Mouse (Mus musculus) liver, postnatal 0 days (tissue): ENCODE measurements around the gene Epb42. TPM values are rescaled to one million over a fixed set of nuclear protein-coding genes. Genes with fewer than 3 reads are reported as not detected.

Experiments
- ATAC-seq: fragments of 200-750 bp; cut with Nextera tagmentation; 2 replicates; pipeline ENCODE4 v1.8.0; 2017; ENCODE audit warnings: mild to moderate bottlenecking, moderate library complexity
- DNase-seq: peaks from one replicate; pipeline ENCODE4 v3.0.0-alpha.2; 2016
- H3K27ac ChIP-seq: fragments of 300-500 bp; sonication (generic); 2 replicates; pipeline ENCODE4 v1.5.1; 2014; ENCODE audit warnings: antibody characterized with exemption, moderate library complexity, mild to moderate bottlenecking, low read depth
- H3K27me3 ChIP-seq: fragments of 300-500 bp; sonication (generic); 2 replicates; pipeline ENCODE4 v1.6.1; 2014; ENCODE audit warnings: low read length, control low read depth, mixed read lengths; ENCODE audit not compliant: insufficient read depth
- H3K36me3 ChIP-seq: fragments of 300-500 bp; sonication (generic); replicated peaks from 2 replicates; pipeline ENCODE4 v1.6.1; 2014; ENCODE audit warnings: mild to moderate bottlenecking, control low read depth, low read length, moderate library complexity, mixed read lengths; ENCODE audit not compliant: insufficient read depth
- H3K4me1 ChIP-seq: fragments of 300-500 bp; sonication (generic); 2 replicates; pipeline ENCODE4 v1.6.1; 2014; ENCODE audit warnings: antibody characterized with exemption, mild to moderate bottlenecking, control low read depth; ENCODE audit not compliant: insufficient read depth
- H3K4me2 ChIP-seq: fragments of 300-500 bp; sonication (generic); 2 replicates; pipeline ENCODE4 v1.6.1; 2014; ENCODE audit warnings: low read depth, mild to moderate bottlenecking, low read length, moderate library complexity, mixed read lengths
- H3K4me3 ChIP-seq: fragments of 300-500 bp; sonication (generic); 2 replicates; pipeline ENCODE4 v1.5.1; 2014; ENCODE audit warnings: low read depth, low read length
- H3K9ac ChIP-seq: fragments of 300-500 bp; sonication (generic); replicated peaks from 2 replicates; pipeline ENCODE4 v1.6.1; 2014; ENCODE audit warnings: mild to moderate bottlenecking, moderate library complexity
- H3K9me3 ChIP-seq: fragments of 300-500 bp; sonication (generic); 2 replicates; pipeline ENCODE4 v1.6.1; 2016; ENCODE audit warnings: mild to moderate bottlenecking, control low read depth, low read length, mixed read lengths
- CTCF ChIP-seq: sonication (generic); IDR thresholded peaks from 2 replicates; pipeline ENCODE4 v1.5.1; 2016; ENCODE audit warnings: antibody characterized with exemption, low read depth
- EP300 ChIP-seq: IDR thresholded peaks from 2 replicates; pipeline ENCODE4 v1.6.1; 2016; ENCODE audit warnings: antibody characterized with exemption, low read depth, mild to moderate bottlenecking
- WGBS: fragments of 180-500 bp; shearing (Covaris S2); extraction: QIAGEN DNeasy Blood & Tissue Kit; methylation state at CpG from one replicate; pipeline ENCODE4 v1.1.7; 2014; ENCODE audit not compliant: insufficient replicate concordance; 5-methylcytosine and 5-hydroxymethylcytosine counted together
- polyA plus RNA-seq: library from polyadenylated mRNA; unstranded; fragments of >200 nt; fragmentation: Nextera tagmentation; extraction: Ambion mirVana; gene quantifications from 2 replicates; pipeline ENCODE4 v1.2.1, GENCODE M21; 2015

Epb42 gene
- polyA plus RNA-seq, 1 experiment from 2014 or later, result 54.9 TPM

DNA sequence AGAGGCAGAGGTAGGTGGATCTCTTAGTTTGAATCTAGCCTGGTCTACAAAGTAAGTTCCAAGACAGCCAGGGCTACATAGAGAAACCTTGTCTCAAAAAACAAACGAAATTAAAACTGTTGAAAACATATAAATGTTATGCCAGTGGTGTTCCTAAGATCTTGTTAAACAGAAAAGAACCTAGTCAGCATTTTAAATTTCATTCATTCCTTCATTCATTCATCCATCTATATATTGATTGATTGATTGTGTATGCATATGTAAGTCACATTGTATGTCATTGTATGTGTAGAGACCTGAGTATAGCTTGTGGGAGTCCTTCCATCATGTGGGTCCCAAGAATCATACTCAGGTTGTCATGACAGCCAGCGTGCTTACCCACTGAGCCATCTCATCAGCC, 21.4 kb downstream of the Epb42 start:
- Histone ChIP-seq H3K4me1 (no peaks in the 10 kb centered on the region), H3K36me3 (peaks cover 59% of the 10 kb centered on the region)
- TF ChIP-seq EP300, result no peak

DNA sequence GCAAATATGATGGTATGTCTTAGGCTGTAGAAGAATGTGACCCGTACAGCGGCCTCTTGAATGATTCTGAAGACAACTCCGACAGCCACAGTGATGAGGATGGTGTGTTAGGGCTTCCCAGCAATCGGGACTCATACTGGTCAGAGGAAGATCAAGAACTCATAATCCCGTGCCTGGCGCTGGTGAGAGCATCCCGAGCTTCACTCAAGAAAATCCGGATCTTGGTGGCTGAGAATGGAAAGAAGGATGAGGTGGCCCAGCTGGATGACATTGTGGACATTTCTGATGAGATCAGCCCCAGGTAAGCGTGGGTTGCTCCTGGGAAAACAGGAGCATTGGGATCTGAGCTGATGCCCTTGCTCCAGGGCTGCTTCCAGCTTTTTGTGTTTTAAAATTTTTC, 24.2 kb downstream of the Epb42 start:
- H3K9ac ChIP-seq, result no peak overlapping the region
- no peaks in the 10 kb centered on the region for H3K27me3 ChIP-seq
- TF ChIP-seq CTCF (no peak), EP300 (no peak)
- no peak for ATAC-seq
- H3K4me2 ChIP-seq, result no peak overlapping the region
- H3K4me1 ChIP-seq, result peaks cover 11% of the 10 kb centered on the region
- no peak overlapping the region for H3K27ac ChIP-seq
- 0 out of 2 replicates have a peak, but pooled peaks cover under 1% of the 10 kb centered on the region for H3K9me3 ChIP-seq
- no peak overlapping the region for H3K4me3 ChIP-seq
- DNase-seq, result no peak
- 85% methylated on average over 9 of the region's 9 CpGs for WGBS
- peaks cover 42% of the 10 kb centered on the region for H3K36me3 ChIP-seq

More for the DNA sequence above, 21.4 kb downstream of the Epb42 start:
- Histone ChIP-seq H3K27ac (no peak overlapping the region), H3K9me3 (0 out of 2 replicates have a peak, but pooled peaks cover 3% of the 10 kb centered on the region), H3K4me3 (no peak overlapping the region), H3K4me2 (no peak overlapping the region), H3K27me3 (no peaks in the 10 kb centered on the region), H3K9ac (no peak overlapping the region)
- WGBS, result 79% methylated on average over 2 of the region's 2 CpGs
- DNase-seq (no peak), ATAC-seq (no peak)

DNA sequence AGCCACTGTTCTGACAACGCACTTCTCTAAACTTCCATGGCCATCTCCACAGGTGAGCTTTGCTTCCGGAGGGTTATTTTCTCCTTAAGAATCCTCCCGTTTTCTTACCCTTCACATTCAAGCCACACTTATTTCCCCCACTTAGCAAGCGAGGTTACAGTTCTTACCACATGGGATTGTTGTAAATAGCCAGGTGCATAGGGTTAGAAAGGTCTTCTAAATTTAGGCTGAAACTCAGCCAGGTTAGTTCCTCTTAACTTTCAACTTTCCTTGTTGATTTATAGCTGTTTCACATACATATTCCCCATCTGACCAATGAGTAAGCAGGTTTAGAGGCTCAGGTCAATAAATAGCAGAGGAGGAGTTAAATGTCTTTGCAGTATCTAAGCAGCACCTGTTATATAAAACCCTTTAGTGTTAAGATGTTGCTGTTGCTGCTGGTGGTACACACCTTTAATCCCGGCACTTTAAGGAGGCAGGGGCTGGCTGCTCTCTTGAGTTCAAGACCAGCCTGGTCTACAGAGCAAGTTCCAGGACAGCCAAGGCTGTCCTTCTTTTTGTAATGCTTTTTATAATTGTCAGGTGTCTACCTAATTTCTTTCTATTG, 27.7 kb downstream of the Epb42 start:
- peaks cover 18% of the 10 kb centered on the region for H3K36me3 ChIP-seq
- no peak for DNase-seq
- 21% methylated on average over 5 of the region's 5 CpGs for WGBS
- H3K4me1 ChIP-seq, result peaks cover 11% of the 10 kb centered on the region
- H3K9ac ChIP-seq, result peak overlapping the region; percentile 89
- no peaks in the 10 kb centered on the region for H3K27me3 ChIP-seq
- H3K27ac ChIP-seq, result peak overlapping the region; percentile 83
- H3K4me3 ChIP-seq, result peak overlapping the region; percentile 88
- TF ChIP-seq EP300, result no peak
- no peak for TF ChIP-seq CTCF
- no peak for ATAC-seq
- no peaks in the 10 kb centered on the region for H3K9me3 ChIP-seq
- peak overlapping the region; percentile 85 for H3K4me2 ChIP-seq

DNA sequence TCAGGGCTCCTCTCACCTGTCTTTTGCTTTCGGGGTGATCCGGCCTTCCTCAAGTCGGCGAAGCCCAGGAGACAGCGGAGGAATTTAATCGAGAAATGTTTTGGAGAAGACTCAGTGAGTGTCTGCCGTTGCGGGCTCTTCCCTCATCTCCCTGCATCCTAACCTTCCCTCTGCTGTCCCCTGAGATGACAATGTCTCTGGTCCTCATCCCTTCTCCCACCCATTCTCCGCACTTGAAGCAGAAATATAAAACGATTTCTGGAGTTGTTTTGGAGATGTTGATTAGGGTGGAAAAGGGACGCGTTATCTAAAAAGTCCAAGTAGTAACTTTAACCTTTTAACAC, 28.2 kb downstream of the Epb42 start:
- DNase-seq, result no peak
- whole genome bisulfite sequencing, result 1% methylated on average over 12 of the region's 12 CpGs

DNA sequence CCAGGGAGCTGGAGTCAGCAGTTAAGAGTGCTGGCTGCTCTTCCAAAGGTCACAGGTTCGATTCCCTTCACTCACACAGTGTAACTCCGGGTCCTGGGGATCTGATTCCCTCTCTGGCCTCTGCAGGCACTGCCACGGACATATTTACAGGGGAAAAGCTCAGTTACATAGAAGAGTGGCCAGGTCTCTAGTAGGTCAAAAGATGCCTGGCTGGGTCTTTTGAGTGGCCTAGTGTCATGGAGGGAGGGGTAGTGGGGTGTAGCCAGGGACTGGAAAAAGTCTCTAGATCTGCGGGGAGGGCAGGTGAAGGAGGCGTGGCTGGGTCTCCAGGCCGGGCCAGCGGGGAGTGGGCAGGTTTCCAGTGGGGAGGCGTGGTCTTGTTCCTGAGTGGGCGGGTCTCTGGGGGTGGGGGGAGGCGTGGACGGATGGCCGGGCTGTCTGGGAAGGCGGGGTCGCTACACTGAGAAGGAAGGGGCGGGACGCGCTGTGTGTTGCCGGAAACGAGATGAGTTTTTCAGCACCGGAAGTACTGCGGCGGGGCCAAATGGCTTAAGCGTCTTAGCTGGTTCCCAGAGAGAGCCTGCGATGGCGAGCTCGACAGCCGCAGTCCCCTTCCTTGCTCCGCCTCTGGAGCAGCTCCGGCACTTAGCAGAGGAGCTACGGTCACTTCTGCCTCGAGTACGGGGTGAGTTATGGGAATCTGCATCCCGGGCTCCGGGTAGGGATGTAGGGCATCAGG, 28.8 kb downstream of the Epb42 start, which contains the start of gene Ccndbp1:
Gene Ccndbp1, plus strand, starts transcription at position 479 of the 739 bp plus-strand sequence.
- Histone ChIP-seq H3K9ac (peak within 1 kb of the TSS; percentile 89), H3K4me3 (peak within 1 kb of the TSS; percentile 88), H3K27ac (peak within 1 kb of the TSS; percentile 83), H3K27me3 (no peaks in the 10 kb centered on the region), H3K4me2 (peak within 1 kb of the TSS; percentile 85), H3K4me1 (peaks cover 11% of the 10 kb centered on the region), H3K9me3 (no peaks in the 10 kb centered on the region), H3K36me3 (peaks cover 11% of the 10 kb centered on the region)
- DNase-seq (peak; percentile 96), ATAC-seq (peak; percentile 98)
- WGBS, result 2% methylated on average over 32 of the region's 34 CpGs
- TF ChIP-seq EP300 (no peak), CTCF (no peak)

More for the DNA sequence above, 28.2 kb downstream of the Epb42 start:
- Histone ChIP-seq H3K4me1 (peaks cover 11% of the 10 kb centered on the region), H3K9ac (peak overlapping the region; percentile 89), H3K36me3 (peaks cover 15% of the 10 kb centered on the region), H3K27ac (peak overlapping the region; percentile 83), H3K4me2 (peak overlapping the region; percentile 85), H3K4me3 (peak overlapping the region; percentile 88), H3K27me3 (no peaks in the 10 kb centered on the region), H3K9me3 (no peaks in the 10 kb centered on the region)
- TF ChIP-seq CTCF (no peak), EP300 (no peak)
- ATAC-seq, result peak; percentile 34

DNA sequence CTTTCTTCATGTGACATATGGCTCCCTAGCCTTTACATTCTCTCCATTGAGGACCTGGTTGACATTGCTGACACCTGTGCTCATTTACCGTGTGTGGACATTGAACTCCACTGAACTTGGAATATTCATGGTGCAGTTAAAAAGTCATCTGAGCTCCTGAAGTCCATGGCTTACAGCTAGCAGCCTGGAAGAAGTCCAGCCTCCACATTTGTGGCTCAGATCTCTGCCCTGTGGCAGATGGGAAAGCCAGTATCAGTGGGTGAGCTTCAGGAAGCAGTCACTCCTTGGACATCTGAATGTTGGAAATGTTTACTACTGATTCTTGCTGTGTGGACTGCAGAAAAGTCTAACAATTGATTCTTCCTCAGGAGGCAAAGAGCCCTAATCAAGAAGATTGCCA, 29.9 kb downstream of the Epb42 start:
- Histone ChIP-seq H3K4me2 (no peak overlapping the region), H3K4me3 (no peak overlapping the region), H3K27ac (no peak overlapping the region), H3K4me1 (peaks cover 11% of the 10 kb centered on the region), H3K27me3 (no peaks in the 10 kb centered on the region), H3K36me3 (peaks cover 4% of the 10 kb centered on the region), H3K9ac (no peak overlapping the region), H3K9me3 (no peaks in the 10 kb centered on the region)
- DNase-seq (no peak), ATAC-seq (no peak)
- WGBS, result 74% methylated on average over 1 of the region's 1 CpGs
- TF ChIP-seq CTCF, result no peak
- TF ChIP-seq EP300, result no peak
